Mouse (Mus musculus) spleen, postnatal 10 days (tissue): ENCODE measurements around the gene Fmo9.

Experiments
- DNase-seq, 2 experiments: peaks; one replicate each; pipeline ENCODE4 v3.0.0; 2021 to 2022; ENCODE audit warnings: low spot score in 2 of 2

Gene Fmo9

GRCm38 (mm10) chr1:166681745-166682144 lies at the start of gene Fmo9:
TSS of gene Fmo9 (minus strand) at chr1:166681845.
- no peak for DNase-seq

- DNase-seq: no peak
Measured at GRCm38 (mm10) chr1:166730886-166731285, 49.2 kb upstream of the Fmo9 start.

DNA sequence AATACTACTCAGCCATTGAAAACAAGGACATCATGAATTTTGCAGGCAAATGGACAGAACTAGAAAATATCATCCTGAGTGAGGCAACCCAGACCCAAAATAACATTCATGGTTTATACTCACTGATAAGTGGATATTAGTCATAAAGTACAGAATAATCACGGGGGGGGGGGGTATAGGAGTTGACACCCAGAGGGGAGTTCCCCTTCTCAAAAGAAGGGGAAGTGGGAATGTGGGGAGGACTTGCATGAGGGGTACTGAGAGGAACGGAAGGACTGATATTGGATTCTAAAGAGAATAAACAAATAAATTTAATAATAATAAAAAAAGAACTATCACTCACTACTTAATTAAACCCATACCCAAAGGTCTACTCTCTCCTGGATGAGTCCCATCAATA lies 48.6 kb upstream of the Fmo9 start:
- no peak for DNase-seq

- DNase-seq: no peak
Measured at GRCm38 (mm10) chr1:166710861-166711260, 29.2 kb upstream of the Fmo9 start.

GRCm38 (mm10) chr1:166702270-166702912 lies 20.7 kb upstream of the Fmo9 start:
- no peak for DNase-seq

- DNase-seq: no peak
Measured at GRCm38 (mm10) chr1:166669264-166669663, 12.4 kb downstream of the Fmo9 start.

DNA sequence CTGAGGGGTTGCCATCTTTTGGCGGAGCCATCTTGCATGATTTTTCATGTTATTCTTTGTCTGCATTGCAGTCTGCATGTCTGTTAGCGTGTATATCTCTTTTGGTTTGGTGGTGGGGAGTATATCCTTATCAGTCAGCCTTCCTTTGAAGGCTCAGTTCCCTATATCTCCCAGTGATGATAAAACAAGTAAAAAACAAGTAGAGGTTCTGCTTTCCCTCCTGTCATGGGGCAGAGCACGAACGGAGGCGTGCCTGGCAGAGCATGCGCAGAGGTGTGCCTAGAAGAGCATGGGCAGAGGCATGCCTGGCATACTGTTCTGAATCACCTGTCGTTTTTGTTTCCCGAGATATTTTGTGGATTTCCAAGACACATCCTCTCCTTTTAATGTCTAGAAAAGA lies 20.8 kb downstream of the Fmo9 start:
- DNase-seq: no peak

DNA sequence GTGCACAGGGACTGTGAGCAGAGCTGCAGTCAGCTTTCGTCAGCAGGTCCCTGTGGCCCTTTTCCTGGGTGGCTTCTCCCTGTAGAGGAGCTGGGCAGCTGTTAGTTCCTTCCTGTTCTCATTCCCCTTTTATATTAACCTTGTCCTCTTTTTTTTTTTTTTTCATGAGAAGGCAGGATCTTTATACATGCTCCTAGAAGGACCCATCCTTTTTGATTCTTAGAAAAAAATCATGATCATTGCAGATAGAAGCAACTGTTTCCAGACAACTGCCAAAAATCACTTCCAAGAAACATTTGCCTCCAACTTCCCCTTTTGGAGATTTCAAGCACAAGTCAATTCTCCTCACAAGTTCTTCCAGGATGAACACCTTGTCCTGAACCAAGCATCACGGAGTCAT lies 34.1 kb downstream of the Fmo9 start, which contains the start of gene Gm4847:
Gm4847 (minus strand) TSS at position 101 of the 400 bp plus-strand sequence.
- no peak for DNase-seq
